Mouse (Mus musculus) testis, adult 2 months (tissue): ENCODE data around the gene Gnai2. TPM values are rescaled to one million over a fixed set of nuclear protein-coding genes. Genes with fewer than 3 reads are reported as not detected.
A peak's percentile ranks its signal among the peaks of the same experiment; 100 is the strongest.

Experiments used
- H3K27ac ChIP-seq: fragments of 200-500 bp; 2 replicates; pipeline ENCODE4 v1.5.1; 2012; ENCODE audit warnings: low read depth, low read length; ENCODE audit not compliant: control insufficient read depth, insufficient read depth
- H3K27me3 ChIP-seq: fragments of 200-500 bp; 2 replicates; pipeline ENCODE4 v1.6.1; 2012; ENCODE audit warnings: mild to moderate bottlenecking, low read length, moderate library complexity; ENCODE audit not compliant: control insufficient read depth, insufficient read depth
- H3K36me3 ChIP-seq: fragments of 200-500 bp; 2 replicates; pipeline ENCODE4 v1.6.1; 2012; ENCODE audit warnings: mild to moderate bottlenecking, low read length; ENCODE audit not compliant: control insufficient read depth, insufficient read depth
- H3K4me1 ChIP-seq: fragments of 200-500 bp; 2 replicates; pipeline ENCODE4 v1.6.1; 2012; ENCODE audit warnings: low read length; ENCODE audit not compliant: control insufficient read depth, insufficient read depth
- H3K4me3 ChIP-seq: fragments of 200-500 bp; 2 replicates; pipeline ENCODE4 v1.5.1; 2012; ENCODE audit warnings: low read depth, mild to moderate bottlenecking, low read length, moderate library complexity, mixed read lengths; ENCODE audit not compliant: control insufficient read depth
- CTCF ChIP-seq: fragments of 200-500 bp; IDR thresholded peaks from 2 replicates; pipeline ENCODE4 v1.5.1; 2012; ENCODE audit warnings: low read depth, mild to moderate bottlenecking, inconsistent platforms, low read length, moderate library complexity; ENCODE audit not compliant: control insufficient read depth, insufficient read depth, insufficient replicate concordance
- POLR2A ChIP-seq: fragments of 200-500 bp; IDR thresholded peaks from 2 replicates; pipeline ENCODE4 v1.6.1; 2012; ENCODE audit warnings: low read depth, mild to moderate bottlenecking, inconsistent platforms, low read length, moderate library complexity; ENCODE audit not compliant: control insufficient read depth
- polyA plus RNA-seq: library from polyadenylated mRNA; depleted of rRNA; stranded (reverse); fragments of >200 nt; gene quantifications from 2 replicates; pipeline ENCODE4 v1.2.3, GENCODE M21; 2012

Gene Gnai2
- polyA plus RNA-seq, 1 experiment: 103 TPM

DNA sequence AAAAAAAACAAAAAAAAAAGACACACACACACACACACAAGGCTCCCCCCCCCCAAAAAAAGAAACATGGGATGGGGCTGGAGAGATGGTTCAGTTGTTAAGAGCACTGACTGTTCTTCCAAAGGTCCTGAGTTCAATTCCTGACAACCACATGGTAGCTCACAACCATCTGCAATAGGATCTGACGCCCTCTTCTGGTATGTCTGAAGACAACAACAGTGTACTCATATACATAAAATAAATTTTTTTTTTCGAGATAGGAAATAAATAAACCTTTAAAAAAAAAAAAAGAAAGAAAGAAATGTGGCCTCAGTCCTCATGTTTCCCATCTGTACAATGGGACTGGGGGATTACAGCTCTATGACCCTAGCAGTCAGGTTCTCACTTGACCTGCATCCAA is 17.7 kb downstream of the Gnai2 start:
- Histone ChIP-seq H3K36me3 (no peaks in the 10 kb centered on the region), H3K27ac (no peak overlapping the region)
- TF ChIP-seq POLR2A (no peak), CTCF (no peak)

DNA sequence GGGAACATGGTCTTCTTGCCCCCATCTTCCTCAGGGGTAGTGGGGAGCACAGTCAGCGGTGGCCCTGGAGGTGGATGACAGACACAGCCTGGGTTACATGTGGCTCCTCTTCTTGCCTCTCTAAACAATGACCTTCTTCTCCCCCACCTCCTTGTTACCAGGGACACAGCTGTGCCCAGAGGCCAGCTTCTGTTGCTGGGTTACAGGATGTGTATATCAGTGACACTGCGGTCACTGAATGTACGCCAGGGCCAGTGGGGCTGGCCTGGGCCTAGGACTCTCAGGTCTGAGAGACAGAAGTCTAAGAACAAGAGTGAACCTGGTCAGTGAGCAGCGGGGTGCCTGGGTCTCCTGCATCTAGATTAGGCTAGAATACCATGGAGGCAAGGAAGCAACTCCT is 20.1 kb downstream of the Gnai2 start:
- Histone ChIP-seq H3K36me3 (no peaks in the 10 kb centered on the region), H3K4me1 (peaks cover 11% of the 10 kb centered on the region), H3K27ac (no peak overlapping the region)

More for the DNA sequence above, 17.7 kb downstream of the Gnai2 start:
- Histone ChIP-seq H3K4me3 (no peak overlapping the region), H3K4me1 (no peaks in the 10 kb centered on the region), H3K27me3 (no peaks in the 10 kb centered on the region)

DNA sequence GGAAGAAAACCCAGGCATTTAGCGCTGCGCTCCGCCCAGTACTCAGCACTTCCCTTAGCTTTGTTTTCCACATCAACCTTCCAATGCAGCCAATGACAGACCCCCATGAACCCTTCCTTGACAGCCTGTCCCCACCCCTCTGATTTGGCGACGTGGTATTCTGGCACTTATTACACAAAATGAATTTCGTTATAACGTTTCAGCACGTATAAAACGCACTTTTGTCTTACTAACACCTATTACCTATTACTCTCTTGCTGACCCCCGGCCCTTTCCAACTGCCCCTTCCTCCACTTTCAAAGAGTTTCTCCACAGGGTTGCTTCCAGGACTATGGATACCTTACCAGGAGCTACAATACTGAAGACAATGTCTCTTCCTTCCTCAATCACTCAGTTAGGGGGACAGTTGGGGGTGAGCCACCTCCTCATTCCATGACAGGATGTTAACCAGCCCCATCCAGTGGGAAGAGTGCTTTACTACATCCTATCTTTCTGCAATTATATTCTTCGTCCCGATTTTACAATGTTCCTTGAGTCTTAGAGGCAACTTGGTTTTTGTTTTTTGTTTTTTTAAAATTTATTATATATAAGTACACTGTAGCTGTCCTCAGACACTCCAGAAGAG is 22.1 kb downstream of the Gnai2 start:
- H3K27ac ChIP-seq: no peak overlapping the region
- no peak for TF ChIP-seq CTCF
- TF ChIP-seq POLR2A: no peak
- no peaks in the 10 kb centered on the region for H3K27me3 ChIP-seq
- H3K4me1 ChIP-seq: peaks cover 11% of the 10 kb centered on the region
- no peaks in the 10 kb centered on the region for H3K36me3 ChIP-seq
- H3K4me3 ChIP-seq: peak overlapping the region; percentile 54

More for the DNA sequence above, 20.1 kb downstream of the Gnai2 start:
- TF ChIP-seq CTCF (no peak), POLR2A (no peak)
- Histone ChIP-seq H3K27me3 (no peaks in the 10 kb centered on the region), H3K4me3 (no peak overlapping the region)

DNA sequence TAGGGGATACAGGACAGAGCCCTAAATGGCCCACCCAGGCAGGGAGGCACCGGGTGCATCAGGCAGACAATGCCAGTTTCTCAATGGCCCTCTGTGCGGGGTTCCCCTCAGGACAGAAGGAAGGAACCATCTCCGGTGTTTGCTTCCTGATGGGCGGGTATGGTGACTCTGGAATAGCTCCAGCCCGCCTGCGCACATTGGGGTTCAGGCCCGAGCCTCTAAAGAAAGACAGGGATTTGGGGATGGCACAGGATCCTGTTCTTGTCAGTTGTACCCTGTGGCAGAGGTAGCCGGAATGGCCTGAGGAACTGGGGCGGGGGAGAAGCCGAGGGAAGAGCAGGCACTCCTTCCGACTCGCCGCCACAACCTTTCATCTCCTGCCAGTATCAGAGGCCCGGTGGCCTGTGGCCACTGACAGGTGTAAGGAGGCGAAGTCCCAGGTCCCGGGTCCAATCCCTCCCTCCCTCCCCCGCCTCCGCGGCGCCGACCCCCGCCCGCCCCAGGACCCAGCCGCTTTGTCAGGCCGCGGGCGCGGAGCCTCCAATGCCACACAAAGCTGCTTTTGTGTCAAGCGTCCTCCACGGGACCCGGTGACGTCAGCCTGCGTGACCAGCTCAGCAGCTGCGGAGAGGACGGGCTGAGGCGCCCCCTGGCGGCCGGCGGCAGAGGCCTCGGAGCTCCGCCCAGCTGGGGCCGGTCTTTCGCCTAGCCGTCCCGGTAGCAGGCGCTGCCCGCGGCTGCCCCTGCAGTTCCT is 22.8 kb downstream of the Gnai2 start:
- Histone ChIP-seq H3K4me1 (peaks cover 11% of the 10 kb centered on the region), H3K27me3 (no peaks in the 10 kb centered on the region), H3K4me3 (peak overlapping the region; percentile 61), H3K27ac (peak overlapping the region; percentile 54; the same call in 1 of the 2 replicates), H3K36me3 (no peaks in the 10 kb centered on the region)
- TF ChIP-seq CTCF: peak; percentile 96
- TF ChIP-seq POLR2A: peak; percentile 42; the same call in 1 of the 2 replicates

DNA sequence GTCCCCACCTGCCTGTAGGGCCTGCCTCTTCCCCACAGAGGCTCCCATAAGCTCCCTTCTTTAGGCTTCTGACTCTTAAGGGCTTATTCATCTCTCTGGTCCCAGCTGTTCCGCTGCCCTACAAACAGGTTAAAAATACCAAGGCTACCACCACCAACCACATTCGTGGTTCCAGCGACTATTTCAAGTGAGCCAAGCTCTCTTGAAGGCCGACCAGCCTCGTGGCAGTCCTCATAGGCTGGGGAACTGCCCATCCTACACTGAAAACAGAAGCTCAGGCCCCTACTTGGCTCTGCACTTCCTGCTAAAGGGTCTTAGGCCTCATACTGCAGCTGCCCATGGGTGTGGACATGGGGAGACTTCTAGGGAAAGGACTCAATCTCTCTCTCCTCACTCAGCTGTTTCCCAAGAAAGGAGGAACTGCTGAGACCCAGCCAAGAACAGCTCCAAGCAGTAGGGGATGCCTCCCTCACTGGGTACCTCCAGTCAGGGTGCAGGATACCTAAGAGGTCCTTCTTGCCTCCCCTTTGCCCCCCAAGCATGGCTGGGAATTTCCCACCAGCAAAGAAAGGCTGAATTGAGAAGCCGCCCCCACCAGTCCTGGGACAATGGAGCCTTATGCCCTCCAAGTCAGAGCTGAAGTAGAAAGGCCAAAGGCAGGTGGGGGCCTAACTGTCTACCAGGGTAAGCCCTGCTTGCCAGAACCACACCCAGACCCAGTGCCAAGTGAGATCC is 23.5 kb downstream of the Gnai2 start:
- H3K36me3 ChIP-seq: no peaks in the 10 kb centered on the region
- H3K4me1 ChIP-seq: peaks cover 11% of the 10 kb centered on the region
- no peak overlapping the region for H3K4me3 ChIP-seq
- no peak overlapping the region for H3K27ac ChIP-seq
- TF ChIP-seq CTCF (no peak), POLR2A (no peak)
- no peaks in the 10 kb centered on the region for H3K27me3 ChIP-seq

DNA sequence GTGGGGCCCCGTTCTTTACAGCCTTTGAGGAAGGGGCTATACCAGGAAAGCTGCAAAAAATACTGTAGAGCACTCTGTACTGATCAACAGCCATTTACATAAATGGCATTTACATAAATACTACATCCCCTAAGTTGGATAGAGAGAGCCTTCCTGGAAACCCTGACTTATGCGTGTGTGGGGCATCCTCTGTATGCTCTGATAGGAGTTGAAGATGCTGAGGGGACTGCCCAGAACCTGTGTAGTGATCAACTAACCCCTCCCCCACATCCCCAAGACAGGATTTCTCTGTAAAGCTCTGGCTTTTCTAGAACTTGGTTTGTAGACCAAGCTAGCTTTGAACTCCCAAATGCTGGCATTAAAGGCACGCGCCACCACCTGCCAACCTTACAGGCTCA is 25.7 kb downstream of the Gnai2 start:
- Histone ChIP-seq H3K27me3 (no peaks in the 10 kb centered on the region), H3K36me3 (no peaks in the 10 kb centered on the region), H3K27ac (no peak overlapping the region), H3K4me1 (peaks cover 11% of the 10 kb centered on the region), H3K4me3 (no peak overlapping the region)
- TF ChIP-seq POLR2A: no peak
- no peak for TF ChIP-seq CTCF
